In genomic region chr3:145993481-145994201, GRCm38 (mm10) we compare ENCODE assay signal across 15 mouse cellular contexts. TPM values are rescaled to one million over a fixed set of nuclear protein-coding genes. Genes with fewer than 3 reads are reported as not detected.
DNase-seq lines count a peak whose midpoint lies in the region; ATAC-seq lines count a peak whose summit lies in the region.
"Had no signal": no experiment of that assay in that cellular context is flagged by ENCODE, and none has a peak within 500 bp of the region (broad histone marks: within the 10 kb centered on the region; RNA-seq: fewer than 3 reads in every experiment).

No protein-coding gene starts in this region.

- no peak overlapping the region for H3K9ac ChIP-seq in heart, embryonic 15.5 days
- H3K9ac ChIP-seq in limb, embryonic 15.5 days: no peak overlapping the region
- no peak overlapping the region for H3K9ac ChIP-seq in forebrain, embryonic 14.5 days (ENCODE audit: low read length)
- H3K9ac ChIP-seq: forebrain, embryonic 12.5 days; kidney, embryonic 15.5 days; liver, embryonic 15.5 days; midbrain, embryonic 12.5 days; neural tube, embryonic 13.5 days had no signal

- WGBS in heart, embryonic 15.5 days: 70% methylated on average over 14 of the region's 14 CpGs
- WGBS in limb, embryonic 15.5 days: 62% methylated on average over 14 of the region's 14 CpGs
- WGBS in forebrain, embryonic 14.5 days: 80% methylated on average over 14 of the region's 14 CpGs

- H3K36me3 ChIP-seq in heart, embryonic 15.5 days: peaks cover 5% of the 10 kb centered on the region
- H3K36me3 ChIP-seq in limb, embryonic 15.5 days: 0 out of 2 replicates have a peak, but pooled peaks cover 3% of the 10 kb centered on the region
- H3K36me3 ChIP-seq in forebrain, embryonic 14.5 days (ENCODE audit: control insufficient read depth, insufficient read depth, low read length): 0 out of 2 replicates have a peak, but pooled peaks cover 3% of the 10 kb centered on the region
- H3K36me3 ChIP-seq: liver, embryonic 15.5 days; midbrain, embryonic 12.5 days had no signal

- no peak overlapping the region for H3K4me3 ChIP-seq in heart, embryonic 15.5 days
- no peak overlapping the region for H3K4me3 ChIP-seq in limb, embryonic 15.5 days
- H3K4me3 ChIP-seq in forebrain, embryonic 14.5 days (ENCODE audit: low read depth, low read length): no peak overlapping the region
- H3K4me3 ChIP-seq: forebrain, embryonic 12.5 days; kidney, embryonic 15.5 days; liver, embryonic 15.5 days; midbrain, embryonic 12.5 days; neural tube, embryonic 13.5 days had no signal

- ATAC-seq in heart, embryonic 15.5 days (replicated peaks; ENCODE audit: insufficient number of reproducible peaks, insufficient read depth, low FRiP score, low read depth): no peak
- ATAC-seq in limb, embryonic 15.5 days (ENCODE audit: insufficient number of reproducible peaks, low FRiP score, low TSS enrichment, low read depth): no peak
- no peak for ATAC-seq in forebrain, embryonic 14.5 days

- H3K4me1 ChIP-seq in heart, embryonic 15.5 days (replicated peaks): peaks cover 28% of the 10 kb centered on the region
- peaks cover 28% of the 10 kb centered on the region for H3K4me1 ChIP-seq in limb, embryonic 15.5 days
- peaks cover 2% of the 10 kb centered on the region for H3K4me1 ChIP-seq in forebrain, embryonic 14.5 days (ENCODE audit: control insufficient read depth, insufficient read depth, low read length)

- H3K27ac ChIP-seq in heart, embryonic 15.5 days: peak overlapping the region; percentile 67; the same call in 1 of the 2 replicates
- H3K27ac ChIP-seq in limb, embryonic 15.5 days: 0 out of 2 replicates have a peak overlapping the region, but pooled peaks have one; percentile 17
- H3K27ac ChIP-seq in forebrain, embryonic 14.5 days (ENCODE audit: low read depth, low read length): no peak overlapping the region
- H3K27ac ChIP-seq: forebrain, embryonic 12.5 days; kidney, embryonic 15.5 days; liver, embryonic 15.5 days; midbrain, embryonic 12.5 days; neural tube, embryonic 13.5 days had no signal

- DNase-seq in heart, adult 8-10 months (ENCODE audit: low spot score): no peak
- DNase-seq in thymus, postnatal 25 days: peak; percentile 8
- no peak for DNase-seq in thymus, postnatal 0 days (ENCODE audit: low spot score)
- DNase-seq in forebrain, embryonic 14.5 days (ENCODE audit: low spot score): no peak
- no peak for DNase-seq in adrenal gland, postnatal 14 days
- DNase-seq: cerebellum, adult 11 months; cerebellum, postnatal 25 days; right cerebral cortex, postnatal 4 days had no signal

- H3K27me3 ChIP-seq in heart, embryonic 15.5 days: no peaks in the 10 kb centered on the region
- no peaks in the 10 kb centered on the region for H3K27me3 ChIP-seq in limb, embryonic 15.5 days
- peaks cover 3% of the 10 kb centered on the region; the same call in 1 of the 2 replicates for H3K27me3 ChIP-seq in forebrain, embryonic 14.5 days (replicated peaks; ENCODE audit: control insufficient read depth, insufficient read depth, low read length)

- no peaks in the 10 kb centered on the region for H3K9me3 ChIP-seq in heart, embryonic 15.5 days (replicated peaks)
- no peaks in the 10 kb centered on the region for H3K9me3 ChIP-seq in limb, embryonic 15.5 days
- no peaks in the 10 kb centered on the region for H3K9me3 ChIP-seq in forebrain, embryonic 14.5 days (replicated peaks; ENCODE audit: control insufficient read depth, low read length)
- H3K9me3 ChIP-seq: forebrain, embryonic 12.5 days; kidney, embryonic 15.5 days; liver, embryonic 15.5 days; midbrain, embryonic 12.5 days; neural tube, embryonic 13.5 days had no signal

- peak overlapping the region; percentile 65 for H3K4me2 ChIP-seq in heart, embryonic 15.5 days
- H3K4me2 ChIP-seq in limb, embryonic 15.5 days: no peak overlapping the region
- H3K4me2 ChIP-seq in forebrain, embryonic 14.5 days (ENCODE audit: low read length): no peak overlapping the region
- H3K4me2 ChIP-seq: forebrain, embryonic 12.5 days; kidney, embryonic 15.5 days; liver, embryonic 15.5 days; midbrain, embryonic 12.5 days; neural tube, embryonic 13.5 days had no signal

RNA-seq across cellular contexts. Expression of gene Syde2, which starts 6.0 kb away (rescaled TPM):
- 8.3 and 8.6 TPM in 2 replicates for polyA plus RNA-seq in heart, embryonic 15.5 days (2015; fragmentation: Nextera tagmentation; extraction: Ambion mirVana)
- total RNA-seq in heart, adult 8-10 months (2022): 10 to 100 TPM; 16.7 to 21.8 (median 19.0) TPM
- polyA plus RNA-seq in thymus, postnatal 0 days (2015; fragmentation: Nextera tagmentation; extraction: Ambion mirVana): 0.54 and 0.61 TPM in 2 replicates
- polyA plus RNA-seq in limb, embryonic 15.5 days (2015; fragmentation: Nextera tagmentation; extraction: Ambion mirVana): 1.7 and 1.8 TPM in 2 replicates
- 0.52 and 0.67 TPM in 2 replicates for polyA plus RNA-seq in forebrain, embryonic 14.5 days (2014; fragmentation: Nextera tagmentation; extraction: Ambion mirVana)
- total RNA-seq in adrenal gland, postnatal 14 days (2021): 4.9 and 7.2 TPM in 2 replicates

RNA-seq across cellular contexts. Expression of gene 2410004B18Rik, which starts 55.8 kb away (rescaled TPM):
- polyA plus RNA-seq in heart, embryonic 15.5 days (2015; fragmentation: Nextera tagmentation; extraction: Ambion mirVana): 39.3 and 45.4 TPM in 2 replicates
- 10 to 100 TPM; 13.2 to 21.6 (median 18.0) TPM for total RNA-seq in heart, adult 8-10 months (2022)
- polyA plus RNA-seq in thymus, postnatal 0 days (2015; fragmentation: Nextera tagmentation; extraction: Ambion mirVana): 42.1 and 42.2 TPM in 2 replicates
- polyA plus RNA-seq in limb, embryonic 15.5 days (2015; fragmentation: Nextera tagmentation; extraction: Ambion mirVana): 43.2 and 45.7 TPM in 2 replicates
- polyA plus RNA-seq in forebrain, embryonic 14.5 days (2014; fragmentation: Nextera tagmentation; extraction: Ambion mirVana): 76.4 and 83.3 TPM in 2 replicates
- 22.2 and 30.6 TPM in 2 replicates for total RNA-seq in adrenal gland, postnatal 14 days (2021)
